Mouse (Mus musculus) cortical plate, adult 2 months (tissue): ENCODE measurements around the gene Pglyrp2.

Experiments
- CTCF ChIP-seq: fragments of 200-500 bp; IDR thresholded peaks from 2 replicates; pipeline ENCODE4 v1.5.1; 2011; ENCODE audit warnings: mild to moderate bottlenecking, control low read depth, low read length; ENCODE audit not compliant: insufficient read depth; ENCODE audit errors: extremely low read depth
- POLR2A ChIP-seq: fragments of 200-500 bp; IDR thresholded peaks from 2 replicates; pipeline ENCODE4 v1.6.1; 2011; ENCODE audit warnings: mild to moderate bottlenecking, low read length, control low read depth; ENCODE audit not compliant: insufficient read depth; ENCODE audit errors: extremely low read depth

GRCm38 (mm10) chr17:32387986-32388369 lies 36.0 kb downstream of the Pglyrp2 start:
- TF ChIP-seq CTCF (no peak), POLR2A (no peak)
